Mouse (Mus musculus) kidney, embryonic 14.5 days (tissue): ENCODE results near the gene Anapc4. TPM values are rescaled to one million over a fixed set of nuclear protein-coding genes. Genes with fewer than 3 reads are reported as not detected.

Experiments
- ATAC-seq: fragments of 200-750 bp; cut with Nextera tagmentation; 2 replicates; pipeline ENCODE4 v1.8.0; 2017; ENCODE audit warnings: moderate number of reproducible peaks, mild to moderate bottlenecking, moderate TSS enrichment, moderate library complexity; ENCODE audit not compliant: low FRiP score, low TSS enrichment
- H3K27ac ChIP-seq: fragments of 300-500 bp; sonication (generic); 2 replicates; pipeline ENCODE4 v1.5.1; 2014; ENCODE audit warnings: low read depth, mild to moderate bottlenecking, low read length, moderate library complexity, mixed read lengths
- H3K27me3 ChIP-seq: fragments of 300-500 bp; sonication (generic); 2 replicates; pipeline ENCODE4 v1.6.1; 2014; ENCODE audit warnings: mild to moderate bottlenecking, low read length; ENCODE audit not compliant: control insufficient read depth, insufficient read depth
- H3K36me3 ChIP-seq: fragments of 300-500 bp; sonication (generic); 2 replicates; pipeline ENCODE4 v1.6.1; 2014; ENCODE audit warnings: low read length, mixed read lengths; ENCODE audit not compliant: control insufficient read depth, insufficient read depth
- H3K4me1 ChIP-seq: fragments of 300-500 bp; sonication (generic); 2 replicates; pipeline ENCODE4 v1.6.1; 2014; ENCODE audit warnings: low read length, mixed read lengths; ENCODE audit not compliant: control insufficient read depth, insufficient read depth
- H3K4me2 ChIP-seq: fragments of 300-500 bp; sonication (generic); replicated peaks from 2 replicates; pipeline ENCODE4 v1.6.1; 2014; ENCODE audit warnings: low read depth, mild to moderate bottlenecking, low read length
- H3K4me3 ChIP-seq: fragments of 300-500 bp; sonication (generic); 2 replicates; pipeline ENCODE4 v1.5.1; 2014; ENCODE audit warnings: mild to moderate bottlenecking, low read length
- H3K9ac ChIP-seq: fragments of 300-500 bp; sonication (generic); 2 replicates; pipeline ENCODE4 v1.6.1; 2014; ENCODE audit warnings: low read depth, mild to moderate bottlenecking, low read length, moderate library complexity
- H3K9me3 ChIP-seq: fragments of 300-500 bp; sonication (generic); 2 replicates; pipeline ENCODE4 v1.6.1; 2016; ENCODE audit warnings: low read length; ENCODE audit not compliant: control insufficient read depth
- WGBS: fragments of 180-500 bp; shearing (Covaris S2); extraction: QIAGEN DNeasy Blood & Tissue Kit; methylation state at CpG from one replicate; pipeline ENCODE4 v1.1.7; 2014; 5-methylcytosine and 5-hydroxymethylcytosine counted together
- polyA plus RNA-seq: library from polyadenylated mRNA; unstranded; fragments of >200 nt; fragmentation: Nextera tagmentation; extraction: Ambion mirVana; gene quantifications from 2 replicates; pipeline ENCODE4 v1.2.1, GENCODE M21; 2014

Gene Anapc4
- polyA plus RNA-seq, 1 experiment from 2014 or later = 120 TPM

GRCm38 (mm10) chr5:52911286-52911870, 77.6 kb downstream of the Anapc4 start:
- ATAC-seq = no peak
- WGBS = 93% methylated on average over 10 of the region's 10 CpGs

GRCm38 (mm10) chr5:52913711-52914110, 79.9 kb downstream of the Anapc4 start:
- H3K9ac ChIP-seq = no peak overlapping the region
- H3K36me3 ChIP-seq = no peaks in the 10 kb centered on the region
- WGBS = 69% methylated on average over 7 of the region's 7 CpGs
- H3K4me3 ChIP-seq = no peak overlapping the region
- ATAC-seq = no peak
- no peaks in the 10 kb centered on the region for H3K4me1 ChIP-seq
- H3K27ac ChIP-seq = no peak overlapping the region
- no peaks in the 10 kb centered on the region for H3K27me3 ChIP-seq
- H3K4me2 ChIP-seq = no peak overlapping the region
- no peaks in the 10 kb centered on the region for H3K9me3 ChIP-seq

More at GRCm38 (mm10) chr5:52911286-52911870, 77.6 kb downstream of the Anapc4 start:
- no peaks in the 10 kb centered on the region for H3K4me1 ChIP-seq
- no peaks in the 10 kb centered on the region for H3K36me3 ChIP-seq
- no peak overlapping the region for H3K27ac ChIP-seq
- H3K4me2 ChIP-seq = no peak overlapping the region
- no peaks in the 10 kb centered on the region for H3K9me3 ChIP-seq
- H3K9ac ChIP-seq = no peak overlapping the region
- no peaks in the 10 kb centered on the region for H3K27me3 ChIP-seq
- no peak overlapping the region for H3K4me3 ChIP-seq

- Histone ChIP-seq H3K4me1 (no peaks in the 10 kb centered on the region), H3K9ac (no peak overlapping the region), H3K36me3 (no peaks in the 10 kb centered on the region), H3K27me3 (no peaks in the 10 kb centered on the region), H3K4me2 (no peak overlapping the region), H3K4me3 (no peak overlapping the region), H3K27ac (no peak overlapping the region), H3K9me3 (no peaks in the 10 kb centered on the region)
- ATAC-seq = no peak
- 79% methylated on average over 6 of the region's 6 CpGs for WGBS
Observed at GRCm38 (mm10) chr5:52916186-52916585, 82.4 kb downstream of the Anapc4 start.

Other genes starting within 250 kb of the Anapc4 start
- gene Sepsecs, start 164.3 kb upstream of the Anapc4 start, polyA plus RNA-seq = 4.2 and 9.2 TPM in 2 replicates
- gene Pi4k2b, start 92.4 kb upstream of the Anapc4 start, polyA plus RNA-seq = 21.7 and 31.8 TPM in 2 replicates
- gene Zcchc4, start 58.6 kb upstream of the Anapc4 start, polyA plus RNA-seq = 13.5 and 18.5 TPM in 2 replicates
- 0.09 TPM in 1 of 2 replicates, not detected in the other for gene Slc34a2, start 204.1 kb downstream of the Anapc4 start, polyA plus RNA-seq